Mouse (Mus musculus) heart, postnatal 14 days (tissue): ENCODE data around the gene Gm21885. TPM values are rescaled to one million over a fixed set of nuclear protein-coding genes. Genes with fewer than 3 reads are reported as not detected.
"Not testable (repeated sequence)": the region's sequence is repeated elsewhere in the genome, so short reads cannot be mapped to it uniquely, and the experiment has no call there.

Experiments used
- DNase-seq, 2 experiments: peaks; one replicate each; pipeline ENCODE4 v3.0.0; 2021 to 2022
- intact Hi-C: fragments of 180-260 bp; cut with DNase I; formaldehyde crosslinking; loops from one replicate; pipeline ENCODE4 v1.15.1; 2025
- total RNA-seq, 2 experiments: library from RNA; stranded (reverse); gene quantifications; 2 replicates each; pipeline ENCODE4 v1.2.3; 2021

Gm21885 gene
- total RNA-seq, 2 experiments from 2014 or later = not detected

DNA sequence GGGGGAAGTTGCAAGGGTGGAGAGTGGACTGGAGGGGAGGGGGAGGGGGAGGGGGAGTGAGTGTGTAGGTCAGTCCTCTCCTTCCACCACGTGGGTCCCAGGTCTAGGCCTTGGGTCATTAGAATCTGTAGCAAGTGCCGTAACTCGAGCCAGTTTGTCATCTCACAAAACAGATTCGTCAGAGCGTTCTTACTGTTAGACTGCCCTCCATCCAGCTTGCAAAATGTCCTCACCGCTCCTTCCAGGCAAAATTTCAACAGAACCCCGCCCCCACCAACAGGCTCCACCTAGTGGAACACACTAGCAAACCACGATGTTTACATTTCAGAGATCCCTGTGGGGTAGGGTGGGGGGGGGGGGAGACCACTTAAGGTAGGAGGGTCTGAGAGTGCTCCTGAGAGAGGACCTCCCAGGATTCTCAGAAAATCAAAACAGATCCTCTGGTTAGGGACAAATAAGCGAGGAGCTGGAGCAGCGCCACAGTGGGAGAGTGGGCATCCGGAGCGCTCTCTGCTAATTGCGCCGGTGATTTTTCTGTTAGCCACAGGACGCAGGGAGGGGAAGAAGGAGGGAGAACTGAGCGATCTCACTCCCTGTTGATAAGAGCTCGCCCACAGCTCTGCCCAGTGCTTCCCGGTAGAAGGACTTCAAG is 16.4 kb upstream of the Gm21885 start:
- DNase-seq = peak; percentile 57 to 71

DNA sequence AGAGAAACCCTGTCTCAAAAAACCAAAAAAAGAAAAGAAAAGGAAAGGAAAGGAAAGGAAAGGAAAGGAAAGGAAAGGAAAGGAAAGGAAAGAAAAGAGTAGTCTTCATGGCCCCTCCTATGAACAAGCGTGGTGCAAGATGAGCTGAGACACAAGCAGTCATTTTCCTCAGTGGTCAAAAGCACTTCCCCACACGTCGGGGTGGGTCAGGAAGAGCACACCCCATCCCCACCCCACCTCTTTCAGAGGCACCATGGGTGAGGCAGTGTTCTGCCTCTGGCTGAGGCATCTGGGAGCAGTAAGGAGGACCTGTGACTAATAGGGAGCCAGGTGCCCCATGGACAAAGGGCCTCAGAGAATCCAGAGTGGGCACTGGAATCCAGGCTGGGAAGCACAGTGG is 15.5 kb upstream of the Gm21885 start:
- DNase-seq, intact Hi-C loops: not testable (repeated sequence)

More for the DNA sequence above, 16.4 kb upstream of the Gm21885 start:
- intact Hi-C loops = no loop called here

DNA sequence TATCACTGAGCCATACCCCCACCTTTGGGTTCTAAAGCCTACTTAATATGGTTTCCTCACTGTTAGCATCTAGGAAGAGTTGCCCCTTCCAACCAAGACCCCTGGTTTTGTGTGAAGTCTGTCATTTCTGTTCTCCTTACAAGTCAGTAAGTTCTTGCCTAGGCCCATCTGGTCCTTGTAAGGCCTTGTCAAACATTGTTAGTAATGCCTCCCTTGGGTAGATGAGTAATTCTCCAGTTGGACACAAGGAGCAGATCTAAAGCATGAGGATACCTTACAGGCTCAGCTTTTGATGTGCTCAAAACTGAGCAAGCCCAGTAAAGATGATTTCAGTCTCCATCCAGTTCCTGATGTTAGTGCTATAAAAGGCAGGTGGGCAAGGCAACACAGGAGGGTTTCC is 12.9 kb upstream of the Gm21885 start:
- DNase-seq = no peak
- intact Hi-C loops = no loop called here

DNA sequence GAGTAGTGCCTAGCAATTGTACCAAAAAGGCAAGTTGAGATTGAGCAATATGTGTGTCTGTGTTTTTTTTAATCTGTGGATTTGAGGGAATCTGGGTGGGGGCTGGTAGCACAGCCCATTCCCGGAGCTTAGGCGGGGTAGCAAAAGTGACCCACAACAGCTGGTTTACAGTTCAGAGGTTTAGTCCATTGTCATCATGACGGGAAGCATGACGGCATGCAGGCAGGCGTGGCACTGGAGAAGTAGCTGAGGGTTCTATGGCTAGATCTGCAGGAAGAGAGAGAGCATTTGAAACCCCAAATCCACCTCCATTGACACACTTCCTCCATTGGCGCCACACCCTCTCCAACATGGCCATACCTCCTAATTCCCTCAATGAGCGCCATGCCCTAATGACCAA is 11.8 kb upstream of the Gm21885 start:
- intact Hi-C loops = no loop called here

DNA sequence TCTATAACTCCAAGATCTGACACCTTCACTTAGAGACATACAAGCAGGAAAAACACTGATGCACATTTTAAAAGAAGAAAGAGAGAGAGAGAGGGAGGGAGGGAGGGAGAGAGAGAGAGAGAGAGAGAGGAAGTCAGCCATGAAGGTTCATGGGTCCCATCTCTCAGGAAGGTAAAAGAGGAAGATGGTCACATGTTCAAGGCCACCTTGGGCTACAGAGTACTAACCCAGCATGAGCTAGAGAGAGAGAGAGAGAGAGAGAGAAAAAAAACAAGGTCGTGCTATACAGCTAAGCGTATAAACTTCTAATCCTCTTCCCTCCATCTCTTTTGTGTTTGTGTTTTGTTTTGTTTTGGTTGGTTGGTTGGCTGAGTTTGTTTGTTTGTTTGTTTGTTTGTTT is 10.7 kb upstream of the Gm21885 start:
- intact Hi-C loops = no loop called here
- DNase-seq = no peak

More for the DNA sequence above, 11.8 kb upstream of the Gm21885 start:
- no peak for DNase-seq

DNA sequence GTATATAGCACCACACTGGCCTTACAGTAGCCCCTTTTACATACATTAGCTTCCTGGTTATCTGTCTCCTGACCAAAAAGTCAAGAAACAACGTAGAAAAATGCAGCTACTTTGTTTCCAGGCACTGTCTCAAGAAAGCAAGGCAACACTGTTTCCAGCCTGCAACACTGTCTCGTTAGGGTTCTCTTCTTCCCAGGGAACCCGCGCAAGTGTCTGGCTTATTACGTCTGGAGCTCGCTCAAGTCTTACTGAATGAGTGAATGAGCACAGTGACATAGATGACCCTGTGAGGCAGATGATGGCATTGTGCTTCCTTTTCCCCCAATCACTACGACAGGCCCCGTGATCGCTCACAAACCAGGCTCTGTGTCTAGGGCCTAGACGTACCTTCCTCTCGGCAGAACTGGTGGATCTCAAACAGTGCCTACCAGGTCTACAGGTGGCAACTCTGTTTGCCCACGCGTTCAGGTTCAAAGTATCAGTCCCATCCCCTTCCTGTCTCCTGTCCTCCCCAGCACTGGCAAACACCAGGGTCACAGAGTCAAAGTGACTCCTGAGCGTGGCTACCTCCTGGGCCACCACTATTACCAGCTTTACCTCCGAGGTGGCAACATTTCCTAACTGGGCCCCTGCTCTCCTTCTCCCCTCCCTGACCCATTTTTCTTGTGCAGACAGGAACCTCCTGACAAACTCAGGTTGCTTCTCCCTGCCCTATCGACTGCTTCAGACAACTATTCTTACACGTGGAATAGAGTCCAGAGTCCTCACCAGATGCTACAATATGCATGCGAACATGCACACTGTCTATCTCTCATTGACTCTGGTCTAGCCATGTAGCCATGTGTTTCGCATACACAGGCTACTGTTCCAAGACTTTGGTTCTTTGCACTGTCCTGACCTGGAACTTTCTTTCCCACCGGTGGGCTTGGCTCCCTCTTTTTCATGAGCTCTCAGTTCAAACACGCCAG is 8.4 kb upstream of the Gm21885 start:
- intact Hi-C loops = no loop called here
- DNase-seq = no peak

DNA sequence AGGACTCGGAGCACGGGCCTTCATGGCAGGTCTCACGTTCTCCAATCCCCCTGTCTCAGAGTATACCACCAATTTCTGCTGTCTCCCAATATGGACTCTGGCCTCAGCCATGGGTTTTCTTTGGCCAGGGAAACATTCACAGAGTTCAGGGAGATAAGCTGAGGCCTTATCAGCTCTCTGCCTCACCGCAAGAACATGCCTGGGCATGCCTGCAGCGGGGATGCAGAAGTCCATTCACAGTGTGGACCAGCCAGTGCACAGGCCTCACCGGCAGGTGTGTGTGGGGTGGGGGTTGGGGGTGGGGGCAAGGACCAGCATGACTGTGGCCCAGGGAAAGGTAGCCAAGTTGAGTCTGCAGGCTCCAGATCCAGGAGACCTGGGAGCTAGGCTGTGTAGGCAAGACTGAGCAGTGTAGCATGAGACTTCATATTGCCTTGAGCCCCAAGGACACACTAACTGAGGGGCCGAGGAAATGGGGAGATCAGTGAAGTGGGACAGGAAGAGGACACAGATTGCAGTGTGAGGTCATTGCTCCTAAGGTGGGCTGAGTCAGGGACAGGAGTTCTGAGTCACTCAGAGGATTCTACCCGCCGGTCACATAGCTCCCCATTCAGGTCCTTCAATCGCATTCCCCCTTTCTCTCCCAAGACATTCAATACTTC is 7.3 kb upstream of the Gm21885 start:
- intact Hi-C loops = no loop called here
- DNase-seq = no peak

DNA sequence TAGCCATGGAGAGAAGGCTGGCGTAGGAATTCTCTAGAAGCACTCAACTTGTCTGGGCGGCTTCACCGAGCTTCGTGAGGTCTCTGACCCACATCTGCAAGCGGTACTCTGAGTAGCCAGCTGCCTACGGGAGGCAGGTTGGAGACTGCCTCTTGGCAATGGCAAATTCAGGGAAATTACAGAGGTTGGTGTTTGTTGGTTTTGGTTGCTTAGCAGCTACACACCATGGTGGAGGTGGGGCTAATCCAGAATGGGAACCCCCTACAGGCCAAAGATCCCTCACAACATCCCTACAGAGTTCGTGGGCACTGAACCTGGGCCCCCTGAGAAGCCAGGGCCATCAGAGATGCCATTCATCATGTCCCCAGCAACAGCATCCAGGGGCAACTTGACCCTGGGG is 6.4 kb upstream of the Gm21885 start:
- DNase-seq = no peak
- intact Hi-C loops = loop anchor here (1.0 kb wide), 1 partner anchor 39 kb away; no protein-coding TSS in a partner anchor

DNA sequence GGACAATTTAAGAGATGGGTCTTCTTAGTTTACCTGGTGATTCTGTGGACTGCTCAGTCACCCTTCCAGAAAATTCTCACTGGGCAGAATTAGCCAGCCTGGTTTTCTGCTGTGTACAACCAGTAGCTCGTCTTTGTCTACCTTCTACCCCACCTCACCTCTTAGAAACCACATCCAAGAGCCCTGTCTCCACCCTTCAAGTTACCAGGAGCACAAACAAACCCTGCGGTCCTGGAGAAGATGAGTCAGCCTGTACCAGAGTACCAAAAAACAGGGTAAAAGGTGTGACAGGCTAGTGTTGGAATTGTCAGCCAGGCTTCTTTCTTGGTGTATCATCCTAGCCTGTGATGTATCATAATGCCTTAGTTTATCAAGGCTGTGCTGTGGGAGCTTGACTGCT is 6.0 kb upstream of the Gm21885 start:
- intact Hi-C loops = loop anchor here (1.0 kb wide), 1 partner anchor 39 kb away; no protein-coding TSS in a partner anchor
- no peak for DNase-seq

DNA sequence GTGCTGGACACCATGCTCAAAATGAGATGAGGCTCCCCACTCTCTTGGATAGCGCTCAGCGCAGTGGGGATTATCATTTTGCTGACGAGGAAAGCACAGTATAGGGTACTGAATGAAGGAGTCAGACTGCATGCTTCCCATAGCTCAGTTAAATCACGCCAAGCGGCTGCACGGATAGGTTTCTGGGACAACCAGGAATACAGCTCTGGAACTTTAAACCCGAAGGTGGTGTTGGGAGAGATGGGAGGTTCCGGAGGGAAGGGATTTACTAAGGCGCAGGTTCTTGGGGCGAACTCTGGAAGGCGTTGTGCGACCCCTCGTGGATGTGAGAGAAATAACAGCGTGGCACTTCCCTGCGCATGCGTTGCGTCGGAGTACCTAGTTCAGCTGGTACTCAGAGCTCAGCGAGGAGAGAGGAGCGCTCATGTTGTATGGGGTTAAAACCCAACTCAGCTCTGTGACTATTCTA is 4.8 kb upstream of the Gm21885 start:
- DNase-seq = peak; percentile 90 to 93
- intact Hi-C loops = loop anchor here (1.0 kb wide), 1 partner anchor 148 kb away; no protein-coding TSS in a partner anchor

DNA sequence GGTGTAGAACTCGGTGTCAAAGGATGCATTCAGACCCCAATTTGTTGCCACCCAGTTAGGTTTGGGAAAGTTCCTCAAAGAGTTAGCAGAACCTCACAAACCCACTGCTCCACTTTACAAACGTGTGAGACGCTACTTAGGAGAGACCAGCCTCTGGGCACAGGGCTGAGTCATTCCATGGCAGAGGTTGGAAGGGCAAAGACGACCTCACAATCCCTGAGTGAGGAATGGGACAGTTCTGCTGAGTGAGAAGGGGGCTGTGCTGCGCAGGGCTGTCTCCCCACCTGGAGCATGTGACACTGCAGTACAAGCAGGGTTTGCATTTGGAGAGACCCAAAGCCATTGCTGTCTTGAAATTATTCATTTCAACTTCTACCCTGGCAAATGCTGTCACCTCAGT is 618 bp downstream of the Gm21885 start:
- DNase-seq = no peak
- intact Hi-C loops = no loop called here

DNA sequence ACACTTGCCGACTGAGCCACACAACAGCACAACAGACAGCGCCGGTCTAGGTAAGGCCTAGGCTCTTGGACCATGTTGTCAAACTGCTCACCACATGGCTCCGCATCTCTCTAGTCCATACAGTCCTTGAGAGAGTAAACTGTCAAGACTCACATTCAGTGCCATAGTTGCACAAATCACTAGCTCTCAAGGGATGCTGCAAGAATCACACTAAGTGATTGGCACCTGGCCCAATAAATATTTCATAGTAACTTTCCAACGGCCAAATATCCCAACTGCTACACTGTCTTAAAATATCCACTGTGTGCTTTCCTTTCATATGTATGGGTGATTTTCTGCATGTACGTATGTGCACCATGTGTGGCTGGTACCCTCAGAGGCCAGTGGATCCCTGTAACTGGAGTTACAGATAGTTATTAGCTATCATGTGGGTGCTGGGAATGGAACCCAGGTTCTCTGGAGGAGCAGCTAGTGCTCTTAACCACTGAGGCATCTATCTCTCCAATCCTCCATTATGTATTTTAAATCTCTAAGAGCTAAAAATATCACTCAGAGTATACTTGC is 1.9 kb downstream of the Gm21885 start:
- intact Hi-C loops = no loop called here
- DNase-seq = no peak

DNA sequence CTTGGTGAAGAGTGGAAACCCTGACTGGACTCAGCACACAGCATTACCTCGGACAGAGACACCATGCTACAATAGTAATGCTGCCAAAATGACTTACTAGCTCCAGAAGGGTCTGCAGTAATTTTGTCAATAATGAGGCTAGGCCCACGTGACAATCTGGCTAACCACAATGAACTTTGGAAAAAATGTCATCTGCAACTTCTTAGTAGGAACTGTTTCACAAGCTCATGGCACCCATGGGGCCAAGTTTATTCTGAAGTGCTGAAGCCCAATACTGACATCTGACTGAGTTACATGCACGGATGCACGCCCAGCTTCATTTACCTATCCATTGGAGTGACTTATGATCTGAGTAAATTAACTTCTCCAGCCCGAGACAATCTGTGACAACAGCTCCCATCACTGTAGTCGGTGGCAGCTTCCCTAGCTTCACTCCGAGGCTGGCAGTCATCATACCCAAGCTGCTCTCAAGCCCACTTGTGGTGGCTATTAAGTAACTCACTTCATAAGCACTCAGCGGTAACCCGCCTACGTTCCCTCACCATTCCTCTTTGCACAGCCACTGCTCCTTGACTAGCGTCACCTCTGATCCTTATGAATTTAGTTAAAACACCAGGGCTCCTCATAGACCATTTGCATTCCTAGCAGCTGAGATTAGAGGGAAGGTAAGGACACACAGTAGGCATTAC is 4.4 kb downstream of the Gm21885 start:
- intact Hi-C loops = no loop called here
- no peak for DNase-seq

DNA sequence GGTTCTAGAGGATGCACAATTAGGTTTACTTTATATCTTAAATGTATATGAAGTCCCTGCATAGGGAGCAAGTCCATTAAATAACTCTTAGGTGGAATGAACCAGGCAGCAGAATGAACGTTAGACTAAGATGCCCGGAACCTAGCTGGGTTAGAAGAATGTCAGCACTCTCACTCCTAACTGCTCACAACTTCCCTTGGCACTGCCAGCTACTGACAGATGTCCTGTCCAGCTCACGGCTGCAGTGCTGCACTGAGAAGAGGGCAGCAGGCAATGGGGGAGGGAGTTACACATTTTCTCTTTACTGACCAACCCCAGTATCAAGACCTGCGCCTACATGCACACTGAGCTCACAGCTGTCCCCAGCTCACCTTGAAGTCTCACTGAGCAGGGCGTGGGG is 5.4 kb downstream of the Gm21885 start:
- intact Hi-C loops = no loop called here
- no peak for DNase-seq

DNA sequence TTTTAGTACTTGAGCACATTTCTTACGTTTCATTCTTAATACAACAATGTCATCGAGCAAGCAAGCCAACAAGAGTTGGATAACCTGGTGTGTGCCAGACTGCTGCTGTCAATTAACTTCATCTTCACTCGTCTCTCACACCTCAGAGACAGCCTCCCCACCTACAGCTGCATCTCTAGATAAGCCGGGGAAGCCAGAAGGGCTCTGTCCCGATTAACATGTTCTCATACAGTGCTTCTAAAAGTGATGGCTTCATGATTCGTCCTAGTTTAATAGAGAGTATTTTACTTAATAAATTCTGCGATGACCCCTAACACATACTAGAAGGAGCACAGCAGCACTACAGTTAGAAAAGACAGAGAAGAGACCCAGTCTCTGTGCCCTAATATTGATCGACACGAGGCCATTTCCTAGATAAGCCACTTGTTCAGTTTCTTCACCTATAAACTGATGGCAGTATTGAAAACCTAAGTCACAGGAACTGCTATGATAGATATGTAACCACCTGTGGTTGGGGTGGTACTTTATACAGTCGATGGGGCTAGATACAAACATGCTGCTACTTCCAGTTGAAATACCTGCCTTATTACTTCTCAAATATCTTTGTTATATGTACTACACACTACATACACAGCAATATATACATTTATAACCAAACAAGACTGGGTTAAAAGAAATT is 8.5 kb downstream of the Gm21885 start:
- intact Hi-C loops = no loop called here
- DNase-seq = no peak

DNA sequence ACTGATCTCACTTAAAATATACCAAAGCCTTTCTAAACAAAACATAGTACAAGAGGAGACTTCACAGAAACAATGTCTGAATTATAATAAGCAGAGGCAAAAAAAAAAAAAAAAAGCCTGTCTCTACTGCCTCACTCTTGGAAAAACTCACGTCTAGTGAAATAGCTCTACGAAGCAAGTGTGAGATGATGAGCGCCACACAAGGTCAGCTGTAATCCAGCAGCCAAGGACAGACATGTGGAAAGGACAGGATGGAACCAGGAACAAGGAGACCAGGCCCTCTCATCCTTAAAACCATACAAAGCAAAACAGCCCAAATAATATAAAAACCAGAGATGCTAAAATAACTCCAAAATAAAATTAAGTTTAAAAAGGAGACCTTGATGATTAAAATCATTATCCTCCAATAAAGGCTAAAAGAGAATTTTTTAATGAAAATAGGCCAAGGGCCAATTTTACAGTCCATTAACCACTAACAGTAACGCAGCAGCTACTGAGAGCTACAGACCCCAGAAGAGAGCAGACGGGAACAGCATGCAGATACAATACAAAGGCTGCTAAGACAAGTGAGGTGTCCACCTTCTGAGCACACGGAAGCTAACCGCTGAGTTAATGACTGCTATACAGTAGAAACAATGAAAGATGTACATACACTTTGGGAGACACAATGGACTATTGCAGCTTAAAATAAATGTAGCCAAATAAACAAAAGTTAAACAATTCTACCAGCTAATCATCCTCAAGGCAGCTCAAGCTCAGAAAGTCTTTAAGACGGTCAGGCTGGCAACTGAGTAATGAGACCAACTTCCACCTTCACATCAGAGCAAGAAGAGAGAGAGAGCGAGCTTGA is 13.5 kb downstream of the Gm21885 start:
- intact Hi-C loops = no loop called here

DNA sequence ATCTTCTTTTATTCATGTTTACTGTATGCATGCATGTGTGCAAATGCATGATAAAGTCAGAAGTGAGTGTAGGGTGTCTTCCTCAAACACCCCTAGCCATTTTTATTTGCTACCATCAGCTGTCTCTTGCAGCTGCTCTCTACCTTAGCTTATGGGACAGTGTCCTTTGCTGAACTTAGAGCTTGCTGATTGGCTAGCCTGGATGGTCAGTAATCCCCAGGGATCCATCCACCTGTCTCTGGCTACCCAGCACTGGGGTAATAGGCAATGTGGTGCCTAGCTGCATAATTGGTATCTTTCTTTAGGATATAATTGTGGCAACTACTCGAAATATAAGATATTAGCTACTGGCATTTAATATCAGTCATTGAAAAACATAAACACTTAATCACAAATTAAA is 31.1 kb downstream of the Gm21885 start:
- DNase-seq = no peak
- intact Hi-C loops = no loop called here

More for the DNA sequence above, 13.5 kb downstream of the Gm21885 start:
- no peak for DNase-seq

DNA sequence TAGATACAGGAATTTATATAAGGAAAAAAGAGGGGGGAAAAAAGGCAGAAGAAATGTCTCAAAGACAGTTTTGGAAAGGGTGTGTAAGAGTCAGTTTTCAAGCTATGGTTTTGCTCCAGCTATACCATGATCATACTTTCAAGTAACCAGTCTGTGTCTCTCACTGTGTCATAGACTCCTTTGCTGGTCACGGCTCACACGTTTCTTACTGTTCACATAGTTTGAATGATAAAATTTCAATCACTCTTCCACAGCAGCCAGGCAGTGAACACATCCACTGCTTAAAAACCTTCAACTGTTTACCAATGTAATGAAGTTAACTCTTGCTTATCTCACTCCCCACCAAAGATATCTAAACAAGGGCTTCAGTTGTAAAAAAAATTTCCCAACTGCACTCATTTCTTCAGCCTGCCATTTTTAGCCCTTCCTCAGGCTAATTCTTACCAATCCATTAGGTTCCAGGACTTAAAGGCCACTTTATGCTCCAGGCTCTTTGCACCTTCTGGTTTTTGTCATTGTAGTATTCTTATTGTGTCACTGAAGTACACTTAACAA is 32.5 kb downstream of the Gm21885 start:
- intact Hi-C loops = no loop called here
- no peak for DNase-seq
